Mouse (Mus musculus): ENCODE results near the gene Kcnj4. TPM values are rescaled to one million over a fixed set of nuclear protein-coding genes. Genes with fewer than 3 reads are reported as not detected.

Kcnj4 gene
- total RNA-seq, 2 experiments from 2014 or later, result 0.30 to 2.3 TPM

Small RNAs within 50 kb of the gene (microRNA-seq; reads per million reads assigned to microRNA genes)
- not detected for gene Gm44302

Other genes starting within 250 kb of the Kcnj4 start
- gene Baiap2l2, start 219.7 kb downstream of the Kcnj4 start, total RNA-seq (2021), result not detected
- gene Pla2g6, start 176.9 kb downstream of the Kcnj4 start, total RNA-seq (2021), result 10 to 100 TPM; 25.1 to 30.8 TPM
- gene Maff, start 158.6 kb downstream of the Kcnj4 start, total RNA-seq (2021), result 10 to 100 TPM in 1 of 2 experiments, 1 to 10 TPM in 1; 6.3 to 19.1 TPM
- gene Tmem184b, start 101.7 kb downstream of the Kcnj4 start, total RNA-seq (2021), result 10 to 100 TPM; 46.6 to 75.2 TPM
- gene Csnk1e, start 49.7 kb downstream of the Kcnj4 start, total RNA-seq (2021), result 10 to 100 TPM; 69.0 to 96.0 TPM
- 1 to 10 TPM; 3.6 to 6.3 TPM for gene Kdelr3, start 11.2 kb upstream of the Kcnj4 start, total RNA-seq (2021)
- gene Ddx17, start 41.5 kb upstream of the Kcnj4 start, total RNA-seq (2021), result 100 to 1,000 TPM; 228 to 300 TPM
- gene Dmc1, start 99.9 kb upstream of the Kcnj4 start, total RNA-seq (2021), result 1 to 10 TPM in 1 of 2 experiments, under 1 TPM in 1; 0.83 to 1.6 TPM
- 1 to 10 TPM; 2.4 to 2.8 TPM for gene Fam227a, start 153.7 kb upstream of the Kcnj4 start, total RNA-seq (2021)
- gene Cby1, start 154.0 kb upstream of the Kcnj4 start, total RNA-seq (2021), result 10 to 100 TPM; 15.9 to 24.7 TPM
- 100 to 1,000 TPM; 110 to 112 TPM for gene Tomm22, start 165.6 kb upstream of the Kcnj4 start, total RNA-seq (2021)
- gene Josd1, start 182.7 kb upstream of the Kcnj4 start, total RNA-seq (2021), result 10 to 100 TPM; 33.8 to 36.4 TPM
- 10 to 100 TPM; 25.8 to 27.2 TPM for gene Gtpbp1, start 185.6 kb upstream of the Kcnj4 start, total RNA-seq (2021)
- 10 to 100 TPM; 58.1 to 61.0 TPM for gene Sun2, start 237.3 kb upstream of the Kcnj4 start, total RNA-seq (2021)

Measured in adrenal gland, postnatal 36 days (tissue).